8 mouse cellular contexts compared by ENCODE assay signal in the genomic region with DNA sequence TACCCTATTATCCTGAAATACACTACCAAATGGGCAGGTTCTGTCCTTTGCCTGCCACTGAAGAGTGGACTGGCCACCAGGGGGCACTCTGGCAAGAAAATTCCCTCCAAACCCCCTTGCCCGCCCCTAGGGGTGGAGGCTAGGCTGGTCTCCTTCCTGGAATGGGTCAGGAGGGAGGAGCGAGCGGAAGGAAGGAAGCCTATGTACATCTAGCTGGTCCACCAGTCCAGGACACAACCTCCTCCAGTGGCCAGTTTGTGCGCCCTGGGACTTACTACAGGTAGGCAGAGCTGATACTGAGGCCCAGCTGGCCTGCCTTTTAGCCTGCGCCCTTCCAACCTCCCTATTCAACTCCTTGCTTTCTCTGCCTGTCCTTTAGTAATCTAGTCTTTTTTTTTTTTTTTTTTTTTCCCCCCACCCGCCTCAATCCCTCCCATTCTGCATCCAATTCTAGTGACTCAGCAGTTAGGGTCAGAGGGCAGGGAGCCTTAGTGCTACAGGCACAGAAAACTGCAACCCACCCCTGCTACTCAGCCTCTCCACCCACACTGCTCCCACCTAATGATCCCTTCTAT. TPM values are rescaled to one million over a fixed set of nuclear protein-coding genes. Genes with fewer than 3 reads are reported as not detected.
DNase-seq lines count a peak whose midpoint lies in the region; ATAC-seq and TF ChIP-seq lines count a peak whose summit lies in the region.

A gene (plus strand): TSS at position 170 of the 575 bp plus-strand sequence.

- peak within 1 kb of the TSS; percentile 49 for H3K27ac ChIP-seq in bone marrow macrophage, adult 2 months (ENCODE audit: insufficient read depth, low read depth, low read length)
- H3K27ac ChIP-seq in embryonic fibroblast, embryonic 13.5 days (ENCODE audit: insufficient read depth, low read length), result no peak within 1 kb of the TSS
- H3K27ac ChIP-seq in limb, embryonic 13.5 days, result peak within 1 kb of the TSS; percentile 10; the same call in 1 of the 2 replicates
- H3K27ac ChIP-seq in midbrain, embryonic 15.5 days, result peak within 1 kb of the TSS; percentile 60

- H3K4me3 ChIP-seq in bone marrow macrophage, adult 2 months (ENCODE audit: insufficient read depth, low read length), result peak within 1 kb of the TSS; percentile 58
- H3K4me3 ChIP-seq in embryonic fibroblast, embryonic 13.5 days (ENCODE audit: insufficient read depth, low read length), result no peak within 1 kb of the TSS
- peak within 1 kb of the TSS; percentile 20 for H3K4me3 ChIP-seq in limb, embryonic 13.5 days
- H3K4me3 ChIP-seq in midbrain, embryonic 15.5 days, result no peak within 1 kb of the TSS

- WGBS in limb, embryonic 13.5 days, result 29% methylated on average over 6 of the region's 6 CpGs
- 29% methylated on average over 6 of the region's 6 CpGs for WGBS in midbrain, embryonic 15.5 days

- 0 out of 2 replicates have a peak within 1 kb of the TSS, but pooled peaks have one; percentile 0 for H3K9ac ChIP-seq in limb, embryonic 13.5 days
- H3K9ac ChIP-seq in midbrain, embryonic 15.5 days, result no peak within 1 kb of the TSS; the same call in 1 of the 2 replicates

- peaks cover 15% of the 10 kb centered on the region for H3K4me1 ChIP-seq in bone marrow macrophage, adult 2 months (ENCODE audit: control insufficient read depth, insufficient read depth, low read length)
- no peaks in the 10 kb centered on the region for H3K4me1 ChIP-seq in embryonic fibroblast, embryonic 13.5 days (ENCODE audit: control insufficient read depth, insufficient read depth, low read length)
- H3K4me1 ChIP-seq in limb, embryonic 13.5 days, result peaks cover 16% of the 10 kb centered on the region; the same call in 1 of the 2 replicates
- H3K4me1 ChIP-seq in midbrain, embryonic 15.5 days, result peaks cover 9% of the 10 kb centered on the region

- TF ChIP-seq POLR2A in bone marrow macrophage, adult 2 months (IDR thresholded peaks at IDR 0.05; ENCODE audit: borderline replicate concordance, low read depth, low read length), result 0 out of 2 replicates have a peak, but pooled peaks have one; percentile 71
- peak; percentile 73 for TF ChIP-seq POLR2A in embryonic fibroblast, embryonic 13.5 days (IDR thresholded peaks at IDR 0.05; ENCODE audit: low read depth, low read length)

- peak; percentile 82 for ATAC-seq in limb, embryonic 13.5 days (ENCODE audit: low FRiP score, low read depth)
- peak; percentile 66 for ATAC-seq in midbrain, embryonic 15.5 days (replicated peaks)

- H3K27me3 ChIP-seq in limb, embryonic 13.5 days, result no peaks in the 10 kb centered on the region
- H3K27me3 ChIP-seq in midbrain, embryonic 15.5 days (replicated peaks), result no peaks in the 10 kb centered on the region

- peak within 1 kb of the TSS; percentile 37 for H3K4me2 ChIP-seq in limb, embryonic 13.5 days (replicated peaks)
- H3K4me2 ChIP-seq in midbrain, embryonic 15.5 days, result peak within 1 kb of the TSS; percentile 28; the same call in 1 of the 2 replicates

- peak; percentile 72 for TF ChIP-seq CTCF in bone marrow macrophage, adult 2 months (IDR thresholded peaks at IDR 0.05; ENCODE audit: low read depth, low read length)
- peak; percentile 47; the same call in 1 of the 2 replicates for TF ChIP-seq CTCF in embryonic fibroblast, embryonic 13.5 days (IDR thresholded peaks at IDR 0.05; ENCODE audit: borderline replicate concordance, insufficient read depth, low read length)

- peaks cover 88% of the 10 kb centered on the region for H3K36me3 ChIP-seq in limb, embryonic 13.5 days
- H3K36me3 ChIP-seq in midbrain, embryonic 15.5 days (replicated peaks), result peaks cover 40% of the 10 kb centered on the region

- peak; percentile 60 for DNase-seq in A20 (ENCODE audit: low read depth, low spot score)
- DNase-seq in heart, adult 9 months (ENCODE audit: low spot score in 2 of 2), result peak; percentile 93 to 94
- peak; percentile 96 for DNase-seq in kidney, adult 9 months
- DNase-seq in spleen, adult 18-20 months, result peak; percentile 63 to 78

- no peaks in the 10 kb centered on the region for H3K9me3 ChIP-seq in limb, embryonic 13.5 days
- no peaks in the 10 kb centered on the region for H3K9me3 ChIP-seq in midbrain, embryonic 15.5 days

RNA-seq across cellular contexts. Expression of the gene that starts here (rescaled TPM):
- polyA plus RNA-seq in bone marrow macrophage, adult 2 months (2012; ENCODE audit: insufficient read depth, insufficient read length, missing spikeins), result 43.4 and 47.9 TPM in 2 replicates
- 8.0 and 9.4 TPM in 2 replicates for polyA plus RNA-seq in embryonic fibroblast, embryonic 13.5 days (2011; ENCODE audit: insufficient read length, low read depth, missing spikeins)
- 11.2 and 11.3 TPM in 2 replicates for polyA plus RNA-seq in limb, embryonic 13.5 days (2015; fragmentation: Nextera tagmentation; extraction: Ambion mirVana)
- 8.9 and 10.2 TPM in 2 replicates for polyA plus RNA-seq in midbrain, embryonic 15.5 days (2015; fragmentation: Nextera tagmentation; extraction: Ambion mirVana)

Comparison
In these comparisons a context has a peak if more than half of its experiments do, and no peak if none do; other contexts are left out.
1. H3K4me3 ChIP-seq: peak in bone marrow macrophage, adult 2 months (single experiment) and limb, embryonic 13.5 days (single experiment); none in embryonic fibroblast, embryonic 13.5 days (single experiment) and midbrain, embryonic 15.5 days (single experiment).
2. Peak in every context shown above with its lines, with median percentiles within 50 percentile points of each other: DNase-seq.